Mouse (Mus musculus): ENCODE measurements around the gene Slc11a1. TPM values are rescaled to one million over a fixed set of nuclear protein-coding genes. Genes with fewer than 3 reads are reported as not detected.
A peak's percentile ranks its signal among the peaks of the same experiment; 100 is the strongest.

Gene Slc11a1
- polyA plus RNA-seq, 1 experiment = 48.7 TPM

- Histone ChIP-seq H3K36me3 (ENCODE audit: control insufficient read depth, insufficient read depth, low read length) (peaks cover 3% of the 10 kb centered on the region), H3K27me3 (ENCODE audit: control insufficient read depth, insufficient read depth, low read length) (no peaks in the 10 kb centered on the region), H3K4me3 (ENCODE audit: control insufficient read depth, insufficient read depth, low read length) (peak overlapping the region; percentile 23), H3K27ac (ENCODE audit: control insufficient read depth, insufficient read depth, low read length) (peak overlapping the region; percentile 38; the same call in 1 of the 2 replicates), H3K4me1 (replicated peaks; ENCODE audit: control insufficient read depth, insufficient read depth, low read length) (peaks cover 40% of the 10 kb centered on the region)
- DNase-seq = peak; percentile 62
- TF ChIP-seq POLR2A (IDR thresholded peaks at IDR 0.05; ENCODE audit: control insufficient read depth, extremely low read depth, insufficient read depth, low read length, poor library complexity) (no peak), CTCF (IDR thresholded peaks at IDR 0.05; ENCODE audit: borderline replicate concordance, control insufficient read depth, extremely low read depth, insufficient read depth, low read length, poor library complexity) (no peak)
- WGBS = 2% methylated on average over 29 of the region's 29 CpGs
Observed at GRCm38 (mm10) chr1:74389831-74390286, 14.9 kb downstream of the Slc11a1 start.

GRCm38 (mm10) chr1:74390287-74390906 is 15.4 kb downstream of the Slc11a1 start:
- Histone ChIP-seq H3K4me1 (replicated peaks; ENCODE audit: control insufficient read depth, insufficient read depth, low read length) (peaks cover 40% of the 10 kb centered on the region), H3K4me3 (ENCODE audit: control insufficient read depth, insufficient read depth, low read length) (peak overlapping the region; percentile 23; the same call in 1 of the 2 replicates), H3K27me3 (ENCODE audit: control insufficient read depth, insufficient read depth, low read length) (no peaks in the 10 kb centered on the region), H3K27ac (ENCODE audit: control insufficient read depth, insufficient read depth, low read length) (peak overlapping the region; percentile 30; the same call in 1 of the 2 replicates), H3K36me3 (ENCODE audit: control insufficient read depth, insufficient read depth, low read length) (peaks cover 7% of the 10 kb centered on the region)
- DNase-seq = peak; percentile 68
- 3% methylated on average over 21 of the region's 21 CpGs for WGBS
- TF ChIP-seq CTCF (IDR thresholded peaks at IDR 0.05; ENCODE audit: borderline replicate concordance, control insufficient read depth, extremely low read depth, insufficient read depth, low read length, poor library complexity) (peak; percentile 78), POLR2A (IDR thresholded peaks at IDR 0.05; ENCODE audit: control insufficient read depth, extremely low read depth, insufficient read depth, low read length, poor library complexity) (no peak)

- no peaks in the 10 kb centered on the region for H3K27me3 ChIP-seq (ENCODE audit: control insufficient read depth, insufficient read depth, low read length)
- H3K36me3 ChIP-seq (ENCODE audit: control insufficient read depth, insufficient read depth, low read length) = peaks cover 7% of the 10 kb centered on the region
- peak within 1 kb of the TSS; percentile 30 for H3K27ac ChIP-seq (ENCODE audit: control insufficient read depth, insufficient read depth, low read length)
- peaks cover 40% of the 10 kb centered on the region for H3K4me1 ChIP-seq (replicated peaks; ENCODE audit: control insufficient read depth, insufficient read depth, low read length)
- peak; percentile 94 for DNase-seq
- 3% methylated on average over 50 of the region's 51 CpGs for WGBS
- TF ChIP-seq CTCF (IDR thresholded peaks at IDR 0.05; ENCODE audit: borderline replicate concordance, control insufficient read depth, extremely low read depth, insufficient read depth, low read length, poor library complexity) (peak; percentile 44; the same call in 1 of the 2 replicates), POLR2A (IDR thresholded peaks at IDR 0.05; ENCODE audit: control insufficient read depth, extremely low read depth, insufficient read depth, low read length, poor library complexity) (peak; percentile 22; the same call in 1 of the 2 replicates)
- peak within 1 kb of the TSS; percentile 82 for H3K4me3 ChIP-seq (ENCODE audit: control insufficient read depth, insufficient read depth, low read length)
Observed at GRCm38 (mm10) chr1:74390924-74391748, 16.1 kb downstream of the Slc11a1 start, which contains the start of gene Ctdsp1. Ctdsp1 (plus strand) TSS chr1:74391509.

GRCm38 (mm10) chr1:74391844-74392441 is 16.9 kb downstream of the Slc11a1 start:
- peaks cover 7% of the 10 kb centered on the region for H3K36me3 ChIP-seq (ENCODE audit: control insufficient read depth, insufficient read depth, low read length)
- peak; percentile 81 for DNase-seq
- under 1% methylated on average over 62 of the region's 63 CpGs for WGBS
- peaks cover 36% of the 10 kb centered on the region for H3K4me1 ChIP-seq (replicated peaks; ENCODE audit: control insufficient read depth, insufficient read depth, low read length)
- H3K4me3 ChIP-seq (ENCODE audit: control insufficient read depth, insufficient read depth, low read length) = peak overlapping the region; percentile 82
- no peaks in the 10 kb centered on the region for H3K27me3 ChIP-seq (ENCODE audit: control insufficient read depth, insufficient read depth, low read length)
- TF ChIP-seq CTCF (IDR thresholded peaks at IDR 0.05; ENCODE audit: borderline replicate concordance, control insufficient read depth, extremely low read depth, insufficient read depth, low read length, poor library complexity) = no peak
- peak; percentile 41; the same call in 1 of the 2 replicates for TF ChIP-seq POLR2A (IDR thresholded peaks at IDR 0.05; ENCODE audit: control insufficient read depth, extremely low read depth, insufficient read depth, low read length, poor library complexity)
- peak overlapping the region; percentile 29 for H3K27ac ChIP-seq (ENCODE audit: control insufficient read depth, insufficient read depth, low read length)

GRCm38 (mm10) chr1:74392446-74392994 is 17.5 kb downstream of the Slc11a1 start:
- Histone ChIP-seq H3K4me1 (replicated peaks; ENCODE audit: control insufficient read depth, insufficient read depth, low read length) (peaks cover 34% of the 10 kb centered on the region), H3K4me3 (ENCODE audit: control insufficient read depth, insufficient read depth, low read length) (peak overlapping the region; percentile 82), H3K27ac (ENCODE audit: control insufficient read depth, insufficient read depth, low read length) (no peak overlapping the region; the same call in 1 of the 2 replicates), H3K36me3 (ENCODE audit: control insufficient read depth, insufficient read depth, low read length) (peaks cover 7% of the 10 kb centered on the region), H3K27me3 (ENCODE audit: control insufficient read depth, insufficient read depth, low read length) (no peaks in the 10 kb centered on the region)
- TF ChIP-seq POLR2A (IDR thresholded peaks at IDR 0.05; ENCODE audit: control insufficient read depth, extremely low read depth, insufficient read depth, low read length, poor library complexity) (no peak), CTCF (IDR thresholded peaks at IDR 0.05; ENCODE audit: borderline replicate concordance, control insufficient read depth, extremely low read depth, insufficient read depth, low read length, poor library complexity) (no peak)
- no peak for DNase-seq
- 8% methylated on average over 16 of the region's 16 CpGs for WGBS
